Mouse (Mus musculus) ES-Bruce4 (cell line): ENCODE results near the gene Tm7sf2.

Source experiments
- CTCF ChIP-seq: IDR thresholded peaks from one replicate; pipeline ENCODE4 v1.8.1; 2011; ENCODE audit warnings: low read depth, low read length
- EP300 ChIP-seq: IDR thresholded peaks from 2 replicates; pipeline ENCODE4 v1.6.1; 2011; ENCODE audit warnings: low read depth, low read length; ENCODE audit not compliant: insufficient read depth
- POLR2A ChIP-seq: IDR thresholded peaks from one replicate; pipeline ENCODE4 v1.8.1; 2011; ENCODE audit warnings: low read length; ENCODE audit not compliant: insufficient read depth

DNA sequence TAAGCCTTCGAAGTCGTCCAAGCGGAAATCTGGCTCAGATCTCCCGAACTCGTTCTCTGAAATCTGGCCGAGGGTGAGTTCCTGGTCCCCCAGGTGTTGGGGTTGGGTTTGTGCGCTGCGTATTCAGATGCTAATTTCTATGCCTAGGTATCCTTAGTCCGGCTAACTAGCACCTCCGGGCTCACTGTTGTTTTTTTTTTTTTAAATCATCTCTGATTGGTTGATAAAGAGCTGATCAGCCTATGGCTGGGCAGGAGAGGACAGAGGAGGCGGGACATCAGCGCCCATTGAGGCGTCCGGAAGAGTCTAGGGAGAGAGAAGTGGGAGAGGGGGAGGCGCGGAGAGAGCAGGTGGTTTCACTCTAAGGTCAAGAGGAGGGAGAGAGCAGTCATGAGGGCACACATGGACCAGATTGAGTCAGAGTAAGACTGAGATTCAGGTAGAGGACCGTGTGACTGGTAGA is 17.3 kb upstream of the Tm7sf2 start:
- no peak for TF ChIP-seq CTCF
- TF ChIP-seq POLR2A, result peak; percentile 43
- peak; percentile 56 for TF ChIP-seq EP300
